In the genomic region with DNA sequence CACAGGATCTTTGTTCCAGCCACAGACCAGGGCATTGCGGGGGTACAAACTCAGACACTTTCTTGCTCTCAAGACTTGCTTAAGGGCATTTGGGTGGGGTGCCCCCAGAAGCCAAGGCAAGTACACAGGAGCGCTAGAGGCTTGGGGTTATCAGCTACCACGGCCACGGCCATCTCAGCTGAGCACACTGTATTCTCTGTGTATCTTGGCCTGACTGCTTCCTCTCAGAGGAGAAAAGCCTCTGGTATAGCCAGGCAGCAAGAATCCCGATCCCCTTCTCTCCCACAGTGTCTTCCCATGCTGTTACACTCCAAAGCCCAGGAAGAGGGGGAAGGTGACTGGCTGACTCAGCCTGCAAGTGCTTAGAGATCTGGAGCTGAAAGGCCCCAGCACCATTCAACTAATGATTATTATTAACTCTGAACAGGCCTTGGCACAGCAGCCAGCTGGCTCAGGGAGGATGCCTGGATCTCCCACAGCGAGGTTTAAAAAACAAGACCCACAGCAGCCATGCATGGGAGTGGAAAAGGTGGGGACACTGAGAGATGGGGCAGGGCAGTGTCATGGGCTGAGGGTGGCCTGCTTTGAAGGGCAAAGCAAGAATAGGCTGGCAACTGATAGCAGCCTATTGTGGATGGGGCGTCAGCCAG, we compare ENCODE assay signal across 10 mouse cellular contexts. TPM values are rescaled to one million over a fixed set of nuclear protein-coding genes. Genes with fewer than 3 reads are reported as not detected.
A peak's percentile ranks its signal among the peaks of the same experiment; 100 is the strongest.
DNase-seq lines count a peak whose midpoint lies in the region; ATAC-seq and TF ChIP-seq lines count a peak whose summit lies in the region.
"Had no signal": no experiment of that assay in that cellular context is flagged by ENCODE, and none has a peak within 500 bp of the region (broad histone marks: within the 10 kb centered on the region; RNA-seq: fewer than 3 reads in every experiment).

No protein-coding gene starts in this region.

- no peaks in the 10 kb centered on the region for H3K9me3 ChIP-seq in kidney, embryonic 15.5 days (replicated peaks)
- no peaks in the 10 kb centered on the region for H3K9me3 ChIP-seq in hindbrain, postnatal 0 days (ENCODE audit: low read length)
- no peaks in the 10 kb centered on the region for H3K9me3 ChIP-seq in midbrain, postnatal 0 days (ENCODE audit: low read length)
- H3K9me3 ChIP-seq in lung, postnatal 0 days (ENCODE audit: low read length), result no peaks in the 10 kb centered on the region
- H3K9me3 ChIP-seq: embryonic facial prominence, embryonic 12.5 days had no signal

- peaks cover 53% of the 10 kb centered on the region for H3K4me1 ChIP-seq in kidney, embryonic 15.5 days
- peaks cover 10% of the 10 kb centered on the region for H3K4me1 ChIP-seq in cortical plate, adult 2 months (ENCODE audit: control insufficient read depth, insufficient read depth, low read length)
- H3K4me1 ChIP-seq in hindbrain, postnatal 0 days (ENCODE audit: insufficient read depth, low read length), result peaks cover 21% of the 10 kb centered on the region
- H3K4me1 ChIP-seq in midbrain, postnatal 0 days (ENCODE audit: insufficient read depth, low read length), result peaks cover 5% of the 10 kb centered on the region; the same call in 1 of the 2 replicates
- H3K4me1 ChIP-seq in lung, postnatal 0 days (ENCODE audit: insufficient read depth, low read depth, low read length), result peaks cover 8% of the 10 kb centered on the region; the same call in 1 of the 2 replicates

- H3K36me3 ChIP-seq in kidney, embryonic 15.5 days, result peaks cover 7% of the 10 kb centered on the region
- H3K36me3 ChIP-seq in hindbrain, postnatal 0 days (ENCODE audit: insufficient read depth, low read length), result no peaks in the 10 kb centered on the region; the same call in 1 of the 2 replicates
- 0 out of 2 replicates have a peak, but pooled peaks cover 4% of the 10 kb centered on the region for H3K36me3 ChIP-seq in midbrain, postnatal 0 days (ENCODE audit: insufficient read depth, low read length)
- no peaks in the 10 kb centered on the region for H3K36me3 ChIP-seq in lung, postnatal 0 days (ENCODE audit: insufficient read depth, low read length)
- H3K36me3 ChIP-seq: embryonic facial prominence, embryonic 12.5 days had no signal

- H3K9ac ChIP-seq in kidney, embryonic 15.5 days, result no peak overlapping the region
- H3K9ac ChIP-seq in hindbrain, postnatal 0 days (replicated peaks; ENCODE audit: low read length), result no peak overlapping the region; the same call in 1 of the 2 replicates
- H3K9ac ChIP-seq in midbrain, postnatal 0 days (replicated peaks; ENCODE audit: low read length, poor library complexity, severe bottlenecking), result no peak overlapping the region
- H3K9ac ChIP-seq in lung, postnatal 0 days (replicated peaks; ENCODE audit: low read depth), result no peak overlapping the region
- H3K9ac ChIP-seq: embryonic facial prominence, embryonic 12.5 days had no signal

- no peak overlapping the region for H3K4me3 ChIP-seq in kidney, embryonic 15.5 days (replicated peaks)
- H3K4me3 ChIP-seq in cortical plate, adult 2 months (ENCODE audit: insufficient read depth, low read length), result no peak overlapping the region
- no peak overlapping the region for H3K4me3 ChIP-seq in hindbrain, postnatal 0 days (ENCODE audit: low read length)
- no peak overlapping the region for H3K4me3 ChIP-seq in midbrain, postnatal 0 days (ENCODE audit: low read depth, low read length)
- H3K4me3 ChIP-seq in lung, postnatal 0 days (ENCODE audit: low read depth, low read length), result no peak overlapping the region
- H3K4me3 ChIP-seq: embryonic facial prominence, embryonic 12.5 days had no signal

- H3K27me3 ChIP-seq in kidney, embryonic 15.5 days, result no peaks in the 10 kb centered on the region
- H3K27me3 ChIP-seq in hindbrain, postnatal 0 days (ENCODE audit: insufficient read depth, low read length), result no peaks in the 10 kb centered on the region
- H3K27me3 ChIP-seq in midbrain, postnatal 0 days (ENCODE audit: insufficient read depth, low read length), result no peaks in the 10 kb centered on the region
- no peaks in the 10 kb centered on the region for H3K27me3 ChIP-seq in lung, postnatal 0 days (replicated peaks; ENCODE audit: insufficient read depth, low read length)
- H3K27me3 ChIP-seq: embryonic facial prominence, embryonic 12.5 days had no signal

- ATAC-seq in kidney, embryonic 15.5 days (replicated peaks; ENCODE audit: low FRiP score), result no peak
- no peak; the same call in 1 of the 2 replicates for ATAC-seq in hindbrain, postnatal 0 days
- no peak for ATAC-seq in midbrain, postnatal 0 days (ENCODE audit: low FRiP score)
- no peak for ATAC-seq in megakaryocyte progenitor cell, adult 5-6 weeks (replicated peaks; ENCODE audit: poor library complexity)
- ATAC-seq in lung, postnatal 0 days, result no peak

- DNase-seq in kidney, postnatal 36 days, result no peak
- peak; percentile 58 for DNase-seq in hindbrain, postnatal 0 days (ENCODE audit: low spot score)
- peak; percentile 57 for DNase-seq in midbrain, postnatal 0 days (ENCODE audit: low spot score)
- no peak for DNase-seq in adrenal gland, postnatal 4 days (ENCODE audit: low spot score in 2 of 2)
- DNase-seq in lung, postnatal 0 days (ENCODE audit: low spot score), result no peak

- H3K4me2 ChIP-seq in kidney, embryonic 15.5 days, result no peak overlapping the region
- no peak overlapping the region for H3K4me2 ChIP-seq in hindbrain, postnatal 0 days (ENCODE audit: low read depth, low read length)
- no peak overlapping the region for H3K4me2 ChIP-seq in midbrain, postnatal 0 days (ENCODE audit: low read depth, low read length, poor library complexity, severe bottlenecking)
- H3K4me2 ChIP-seq in lung, postnatal 0 days (replicated peaks; ENCODE audit: low read depth, low read length), result no peak overlapping the region
- H3K4me2 ChIP-seq: embryonic facial prominence, embryonic 12.5 days had no signal

- H3K27ac ChIP-seq in kidney, embryonic 15.5 days, result peak overlapping the region; percentile 52
- peak overlapping the region; percentile 97 for H3K27ac ChIP-seq in cortical plate, adult 2 months (ENCODE audit: insufficient read depth, low read length)
- H3K27ac ChIP-seq in hindbrain, postnatal 0 days, result peak overlapping the region; percentile 75
- H3K27ac ChIP-seq in midbrain, postnatal 0 days (ENCODE audit: low read depth, low read length), result peak overlapping the region; percentile 32; the same call in 1 of the 2 replicates
- no peak overlapping the region for H3K27ac ChIP-seq in lung, postnatal 0 days (ENCODE audit: low read length)

- no peak for TF ChIP-seq EP300 in lung, postnatal 0 days (IDR thresholded peaks at IDR 0.05)

- 67% methylated on average over 7 of the region's 7 CpGs for WGBS in kidney, embryonic 15.5 days
- 47% methylated on average over 7 of the region's 7 CpGs for WGBS in hindbrain, postnatal 0 days
- WGBS in midbrain, postnatal 0 days, result 63% methylated on average over 7 of the region's 7 CpGs
- 83% methylated on average over 7 of the region's 7 CpGs for WGBS in lung, postnatal 0 days

- no peak for TF ChIP-seq CTCF in cortical plate, adult 2 months (IDR thresholded peaks at IDR 0.05; ENCODE audit: extremely low read depth, insufficient read depth, low read length)
- no peak for TF ChIP-seq CTCF in hindbrain, postnatal 0 days (IDR thresholded peaks at IDR 0.05; ENCODE audit: low read depth)
- TF ChIP-seq CTCF in midbrain, postnatal 0 days (IDR thresholded peaks at IDR 0.05), result no peak
- no peak for TF ChIP-seq CTCF in lung, postnatal 0 days (IDR thresholded peaks at IDR 0.05)

- TF ChIP-seq POLR2A in cortical plate, adult 2 months (IDR thresholded peaks at IDR 0.05; ENCODE audit: extremely low read depth, insufficient read depth, low read length), result peak; percentile 17; the same call in 1 of the 2 replicates

RNA-seq across cellular contexts. Expression of a gene that starts 4.9 kb away (rescaled TPM):
- 3.8 TPM in 2 replicates for polyA plus RNA-seq in kidney, embryonic 15.5 days (2015; fragmentation: Nextera tagmentation; extraction: Ambion mirVana)
- polyA plus RNA-seq in cortical plate, adult 2 months (2012; rRNA removed), result 15.0 and 16.9 TPM in 2 replicates
- 3.8 and 4.2 TPM in 2 replicates for total RNA-seq in hindbrain, postnatal 0 days (2014; rRNA removed)
- 3.1 and 3.3 TPM in 2 replicates for polyA plus RNA-seq in hindbrain, postnatal 0 days (2015; fragmentation: Nextera tagmentation; extraction: Ambion mirVana)
- total RNA-seq in midbrain, postnatal 0 days (2014; rRNA removed), result 3.7 and 4.9 TPM in 2 replicates
- polyA plus RNA-seq in midbrain, postnatal 0 days (2015; fragmentation: Nextera tagmentation; extraction: Ambion mirVana), result 3.5 and 4.0 TPM in 2 replicates
- total RNA-seq in megakaryocyte progenitor cell, adult 5-6 weeks (2015), result 2.3 and 2.5 TPM in 2 replicates
- 3.7 and 5.4 TPM in 2 replicates for total RNA-seq in megakaryocyte progenitor cell, adult 5-6 weeks (2017)
- total RNA-seq in adrenal gland, postnatal 4 days (2021), result 10 to 100 TPM in 1 of 2 experiments, 1 to 10 TPM in 1; 8.3 to 10.0 TPM
- 4.8 and 4.9 TPM in 2 replicates for polyA plus RNA-seq in lung, postnatal 0 days (2015; fragmentation: Nextera tagmentation; extraction: Ambion mirVana)

RNA-seq across cellular contexts. Expression of a gene that starts 9.9 kb away (rescaled TPM):
- polyA plus RNA-seq in kidney, embryonic 15.5 days (2015; fragmentation: Nextera tagmentation; extraction: Ambion mirVana), result 4.6 and 6.3 TPM in 2 replicates
- 43.7 and 49.2 TPM in 2 replicates for polyA plus RNA-seq in cortical plate, adult 2 months (2012; rRNA removed)
- 36.6 and 37.3 TPM in 2 replicates for total RNA-seq in hindbrain, postnatal 0 days (2014; rRNA removed)
- polyA plus RNA-seq in hindbrain, postnatal 0 days (2015; fragmentation: Nextera tagmentation; extraction: Ambion mirVana), result 10.7 and 11.3 TPM in 2 replicates
- 35.5 and 37.8 TPM in 2 replicates for total RNA-seq in midbrain, postnatal 0 days (2014; rRNA removed)
- polyA plus RNA-seq in midbrain, postnatal 0 days (2015; fragmentation: Nextera tagmentation; extraction: Ambion mirVana), result 12.2 and 12.6 TPM in 2 replicates
- total RNA-seq in megakaryocyte progenitor cell, adult 5-6 weeks (2015), result 1.3 and 1.8 TPM in 2 replicates
- total RNA-seq in megakaryocyte progenitor cell, adult 5-6 weeks (2017), result 2.3 and 3.6 TPM in 2 replicates
- total RNA-seq in adrenal gland, postnatal 4 days (2021), result 10 to 100 TPM; 17.0 to 18.5 TPM
- 4.6 TPM in 2 replicates for polyA plus RNA-seq in lung, postnatal 0 days (2015; fragmentation: Nextera tagmentation; extraction: Ambion mirVana)

RNA-seq across cellular contexts. Expression of a gene that starts 14.7 kb away (rescaled TPM):
- polyA plus RNA-seq in kidney, embryonic 15.5 days (2015; fragmentation: Nextera tagmentation; extraction: Ambion mirVana), result 18.1 and 20.3 TPM in 2 replicates
- 36.5 and 43.0 TPM in 2 replicates for polyA plus RNA-seq in cortical plate, adult 2 months (2012; rRNA removed)
- total RNA-seq in hindbrain, postnatal 0 days (2014; rRNA removed), result 18.4 and 20.8 TPM in 2 replicates
- polyA plus RNA-seq in hindbrain, postnatal 0 days (2015; fragmentation: Nextera tagmentation; extraction: Ambion mirVana), result 15.1 and 15.4 TPM in 2 replicates
- 22.5 and 24.9 TPM in 2 replicates for total RNA-seq in midbrain, postnatal 0 days (2014; rRNA removed)
- polyA plus RNA-seq in midbrain, postnatal 0 days (2015; fragmentation: Nextera tagmentation; extraction: Ambion mirVana), result 16.1 and 19.3 TPM in 2 replicates
- total RNA-seq in megakaryocyte progenitor cell, adult 5-6 weeks (2015), result 4.0 and 4.2 TPM in 2 replicates
- total RNA-seq in megakaryocyte progenitor cell, adult 5-6 weeks (2017), result 1.6 and 3.0 TPM in 2 replicates
- 10 to 100 TPM; 15.6 to 16.9 TPM for total RNA-seq in adrenal gland, postnatal 4 days (2021)
- 6.1 and 6.7 TPM in 2 replicates for polyA plus RNA-seq in lung, postnatal 0 days (2015; fragmentation: Nextera tagmentation; extraction: Ambion mirVana)

RNA-seq across cellular contexts. Expression of a gene that starts 30.4 kb away (rescaled TPM):
- polyA plus RNA-seq in kidney, embryonic 15.5 days (2015; fragmentation: Nextera tagmentation; extraction: Ambion mirVana), result 4.4 and 4.9 TPM in 2 replicates
- polyA plus RNA-seq in cortical plate, adult 2 months (2012; rRNA removed), result 2.1 and 2.7 TPM in 2 replicates
- total RNA-seq in hindbrain, postnatal 0 days (2014; rRNA removed), result 1.5 and 1.9 TPM in 2 replicates
- polyA plus RNA-seq in hindbrain, postnatal 0 days (2015; fragmentation: Nextera tagmentation; extraction: Ambion mirVana), result 0.75 and 0.81 TPM in 2 replicates
- 0.42 and 0.55 TPM in 2 replicates for total RNA-seq in midbrain, postnatal 0 days (2014; rRNA removed)
- polyA plus RNA-seq in midbrain, postnatal 0 days (2015; fragmentation: Nextera tagmentation; extraction: Ambion mirVana), result 0.10 and 0.17 TPM in 2 replicates
- not detected in 2 replicates for total RNA-seq in megakaryocyte progenitor cell, adult 5-6 weeks (2015)
- not detected in 2 replicates for total RNA-seq in megakaryocyte progenitor cell, adult 5-6 weeks (2017)
- 10 to 100 TPM in 1 of 2 experiments, 1 to 10 TPM in 1; 6.7 to 12.2 TPM for total RNA-seq in adrenal gland, postnatal 4 days (2021)
- not detected in 2 replicates for polyA plus RNA-seq in lung, postnatal 0 days (2015; fragmentation: Nextera tagmentation; extraction: Ambion mirVana)
- total RNA-seq: MEL had no signal

RNA-seq across cellular contexts. Expression of a gene that starts 41.4 kb away (rescaled TPM):
- 0.05 and 0.08 TPM in 2 replicates for polyA plus RNA-seq in kidney, embryonic 15.5 days (2015; fragmentation: Nextera tagmentation; extraction: Ambion mirVana)
- polyA plus RNA-seq in cortical plate, adult 2 months (2012; rRNA removed), result 12.3 and 13.2 TPM in 2 replicates
- total RNA-seq in hindbrain, postnatal 0 days (2014; rRNA removed), result 12.2 and 12.4 TPM in 2 replicates
- polyA plus RNA-seq in hindbrain, postnatal 0 days (2015; fragmentation: Nextera tagmentation; extraction: Ambion mirVana), result 6.1 and 6.8 TPM in 2 replicates
- 12.2 and 12.8 TPM in 2 replicates for total RNA-seq in midbrain, postnatal 0 days (2014; rRNA removed)
- 7.8 and 8.4 TPM in 2 replicates for polyA plus RNA-seq in midbrain, postnatal 0 days (2015; fragmentation: Nextera tagmentation; extraction: Ambion mirVana)
- total RNA-seq in megakaryocyte progenitor cell, adult 5-6 weeks (2015), result not detected in 2 replicates
- not detected in 2 replicates for total RNA-seq in megakaryocyte progenitor cell, adult 5-6 weeks (2017)
- total RNA-seq in adrenal gland, postnatal 4 days (2021), result under 1 TPM; 0.25 to 0.39 TPM
- not detected in 2 replicates for polyA plus RNA-seq in lung, postnatal 0 days (2015; fragmentation: Nextera tagmentation; extraction: Ambion mirVana)

Comparison
In these comparisons a context has a peak if more than half of its experiments do, and no peak if none do; other contexts are left out.
1. DNase-seq: peak in hindbrain, postnatal 0 days (single experiment) and midbrain, postnatal 0 days (single experiment); none in kidney, postnatal 36 days (0 of 2), adrenal gland, postnatal 4 days (0 of 2) and lung, postnatal 0 days (single experiment).